Mouse (Mus musculus) intestine, embryonic 15.5 days (tissue): ENCODE data around the gene Birc6. TPM values are rescaled to one million over a fixed set of nuclear protein-coding genes. Genes with fewer than 3 reads are reported as not detected.

Experiments used
- ATAC-seq: fragments of 200-750 bp; cut with Nextera tagmentation; 2 replicates; pipeline ENCODE4 v1.8.0; 2017; ENCODE audit warnings: moderate TSS enrichment, moderate library complexity
- H3K27ac ChIP-seq: fragments of 300-500 bp; sonication (generic); 2 replicates; pipeline ENCODE4 v1.5.1; 2015; ENCODE audit warnings: mild to moderate bottlenecking, inconsistent platforms
- H3K27me3 ChIP-seq: fragments of 300-500 bp; sonication (generic); replicated peaks from 2 replicates; pipeline ENCODE4 v1.6.1; 2015; ENCODE audit warnings: inconsistent platforms
- H3K36me3 ChIP-seq: fragments of 300-500 bp; sonication (generic); 2 replicates; pipeline ENCODE4 v1.6.1; 2015; ENCODE audit warnings: inconsistent platforms
- H3K4me1 ChIP-seq: fragments of 300-500 bp; sonication (generic); replicated peaks from 2 replicates; pipeline ENCODE4 v1.6.1; 2015; ENCODE audit warnings: inconsistent platforms
- H3K4me2 ChIP-seq: fragments of 300-500 bp; sonication (generic); replicated peaks from 2 replicates; pipeline ENCODE4 v1.6.1; 2015; ENCODE audit warnings: mild to moderate bottlenecking, inconsistent platforms
- H3K4me3 ChIP-seq: fragments of 300-500 bp; sonication (generic); replicated peaks from 2 replicates; pipeline ENCODE4 v1.5.1; 2015; ENCODE audit warnings: inconsistent platforms
- H3K9ac ChIP-seq: fragments of 300-500 bp; sonication (generic); 2 replicates; pipeline ENCODE4 v1.6.1; 2015; ENCODE audit warnings: inconsistent platforms
- H3K9me3 ChIP-seq: fragments of 300-500 bp; sonication (generic); 2 replicates; pipeline ENCODE4 v1.6.1; 2016; ENCODE audit warnings: inconsistent platforms
- WGBS: fragments of 180-500 bp; shearing (Covaris S2); methylation state at CpG from one replicate; pipeline ENCODE4 v1.1.7; 2015; 5-methylcytosine and 5-hydroxymethylcytosine counted together
- polyA plus RNA-seq: library from polyadenylated mRNA; unstranded; fragments of >200 nt; fragmentation: Nextera tagmentation; extraction: Ambion mirVana; gene quantifications from 2 replicates; pipeline ENCODE4 v1.2.1, GENCODE M21; 2015

Birc6 gene
- polyA plus RNA-seq, 1 experiment from 2014 or later: 83.2 TPM

- Histone ChIP-seq H3K36me3 (peaks cover 9% of the 10 kb centered on the region), H3K27ac (no peak overlapping the region), H3K4me2 (no peak overlapping the region), H3K4me3 (no peak overlapping the region), H3K4me1 (0 out of 2 replicates have a peak, but pooled peaks cover 2% of the 10 kb centered on the region), H3K9ac (no peak overlapping the region), H3K9me3 (no peaks in the 10 kb centered on the region), H3K27me3 (no peaks in the 10 kb centered on the region)
- 65% methylated on average over 5 of the region's 5 CpGs for WGBS
- ATAC-seq: no peak
These were observed 49.1 kb downstream of the Birc6 start for GRCm38 (mm10) chr17:74577173-74577572.

GRCm38 (mm10) chr17:74579586-74579985 is 51.5 kb downstream of the Birc6 start:
- no peaks in the 10 kb centered on the region for H3K9me3 ChIP-seq
- H3K4me2 ChIP-seq: no peak overlapping the region
- WGBS: 89% methylated on average over 7 of the region's 7 CpGs
- H3K9ac ChIP-seq: no peak overlapping the region
- H3K4me1 ChIP-seq: no peaks in the 10 kb centered on the region
- H3K36me3 ChIP-seq: peaks cover 9% of the 10 kb centered on the region
- no peak overlapping the region for H3K27ac ChIP-seq
- H3K27me3 ChIP-seq: no peaks in the 10 kb centered on the region
- H3K4me3 ChIP-seq: no peak overlapping the region
- no peak for ATAC-seq

- Histone ChIP-seq H3K36me3 (peaks cover 9% of the 10 kb centered on the region), H3K4me2 (no peak overlapping the region), H3K4me1 (no peaks in the 10 kb centered on the region), H3K9ac (no peak overlapping the region), H3K9me3 (no peaks in the 10 kb centered on the region), H3K27ac (no peak overlapping the region), H3K27me3 (no peaks in the 10 kb centered on the region), H3K4me3 (no peak overlapping the region)
- WGBS: 84% methylated on average over 1 of the region's 1 CpGs
- ATAC-seq: no peak
These were observed 52.6 kb downstream of the Birc6 start for GRCm38 (mm10) chr17:74580738-74581137.

- Histone ChIP-seq H3K4me3 (no peak overlapping the region), H3K9ac (no peak overlapping the region), H3K36me3 (no peaks in the 10 kb centered on the region; the same call in 1 of the 2 replicates), H3K9me3 (no peaks in the 10 kb centered on the region), H3K4me2 (no peak overlapping the region), H3K27me3 (no peaks in the 10 kb centered on the region), H3K4me1 (no peaks in the 10 kb centered on the region), H3K27ac (no peak overlapping the region)
- no peak for ATAC-seq
- WGBS: 81% methylated on average over 3 of the region's 3 CpGs
These were observed 58.7 kb downstream of the Birc6 start for GRCm38 (mm10) chr17:74586768-74587167.

DNA sequence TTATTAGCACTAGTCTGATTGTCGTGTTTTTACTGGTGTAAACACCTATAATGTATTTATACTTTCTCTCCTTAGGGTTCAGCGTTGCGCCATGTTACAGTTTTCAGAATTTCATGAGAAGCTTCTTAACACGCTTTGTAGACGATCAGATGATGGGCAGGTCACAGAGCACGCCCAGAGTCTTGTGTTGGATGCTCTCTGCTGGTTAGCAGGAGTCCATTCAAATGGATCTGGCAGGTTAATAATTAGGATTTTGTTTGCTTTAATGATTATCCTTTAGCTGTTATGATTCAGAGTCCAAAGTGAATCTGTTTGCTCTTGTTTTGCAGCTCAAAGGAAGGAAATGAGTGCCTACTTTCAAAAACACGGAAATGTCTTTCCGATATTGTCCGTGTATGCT is 70.8 kb downstream of the Birc6 start:
- 81% methylated on average over 9 of the region's 9 CpGs for WGBS
- H3K9me3 ChIP-seq: no peaks in the 10 kb centered on the region
- peaks cover 17% of the 10 kb centered on the region; the same call in 1 of the 2 replicates for H3K36me3 ChIP-seq
- H3K27me3 ChIP-seq: no peaks in the 10 kb centered on the region
- no peak overlapping the region for H3K4me3 ChIP-seq
- H3K4me1 ChIP-seq: no peaks in the 10 kb centered on the region
- no peak overlapping the region for H3K9ac ChIP-seq
- no peak overlapping the region for H3K27ac ChIP-seq
- no peak overlapping the region for H3K4me2 ChIP-seq
- peak; percentile 91 for ATAC-seq

- no peaks in the 10 kb centered on the region for H3K4me1 ChIP-seq
- no peak overlapping the region for H3K9ac ChIP-seq
- no peak; the same call in 1 of the 2 replicates for ATAC-seq
- H3K4me3 ChIP-seq: no peak overlapping the region
- no peaks in the 10 kb centered on the region for H3K27me3 ChIP-seq
- H3K4me2 ChIP-seq: no peak overlapping the region
- no peaks in the 10 kb centered on the region for H3K9me3 ChIP-seq
- 90% methylated on average over 2 of the region's 2 CpGs for WGBS
- H3K36me3 ChIP-seq: peaks cover 17% of the 10 kb centered on the region; the same call in 1 of the 2 replicates
- H3K27ac ChIP-seq: no peak overlapping the region
These were observed 71.3 kb downstream of the Birc6 start for GRCm38 (mm10) chr17:74599396-74599795.

- ATAC-seq: no peak
- H3K9ac ChIP-seq: no peak overlapping the region
- H3K4me2 ChIP-seq: no peak overlapping the region
- H3K4me1 ChIP-seq: no peaks in the 10 kb centered on the region
- no peaks in the 10 kb centered on the region for H3K27me3 ChIP-seq
- H3K36me3 ChIP-seq: 0 out of 2 replicates have a peak, but pooled peaks cover 16% of the 10 kb centered on the region
- WGBS: 90% methylated on average over 1 of the region's 1 CpGs
- H3K27ac ChIP-seq: no peak overlapping the region
- no peaks in the 10 kb centered on the region for H3K9me3 ChIP-seq
- H3K4me3 ChIP-seq: no peak overlapping the region
These were observed 73.1 kb downstream of the Birc6 start for GRCm38 (mm10) chr17:74601201-74601600.

DNA sequence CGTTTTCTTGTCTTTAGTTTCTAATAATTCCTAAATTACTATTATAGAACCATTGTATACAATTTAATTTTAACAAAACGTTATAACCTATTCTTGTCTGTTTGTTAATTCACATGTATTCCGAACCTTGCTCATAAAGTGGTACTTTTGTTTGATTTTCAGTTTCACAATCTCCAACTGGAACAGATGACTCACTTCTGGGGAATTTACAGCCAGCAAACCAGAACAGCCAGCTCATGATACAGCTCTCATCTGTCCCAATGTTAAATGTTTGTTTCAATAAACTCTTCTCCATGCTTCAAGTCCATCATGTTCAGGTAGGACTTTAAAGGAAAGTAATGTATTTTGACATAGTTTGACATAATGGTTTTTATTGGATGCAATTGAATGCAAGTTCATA is 102.7 kb downstream of the Birc6 start:
- Histone ChIP-seq H3K36me3 (peaks cover 13% of the 10 kb centered on the region; the same call in 1 of the 2 replicates), H3K9me3 (no peaks in the 10 kb centered on the region), H3K4me3 (no peak overlapping the region), H3K27ac (no peak overlapping the region), H3K27me3 (no peaks in the 10 kb centered on the region), H3K4me1 (no peaks in the 10 kb centered on the region), H3K9ac (no peak overlapping the region), H3K4me2 (no peak overlapping the region)
- WGBS: 65% methylated on average over 3 of the region's 3 CpGs
- peak; percentile 63; the same call in 1 of the 2 replicates for ATAC-seq

DNA sequence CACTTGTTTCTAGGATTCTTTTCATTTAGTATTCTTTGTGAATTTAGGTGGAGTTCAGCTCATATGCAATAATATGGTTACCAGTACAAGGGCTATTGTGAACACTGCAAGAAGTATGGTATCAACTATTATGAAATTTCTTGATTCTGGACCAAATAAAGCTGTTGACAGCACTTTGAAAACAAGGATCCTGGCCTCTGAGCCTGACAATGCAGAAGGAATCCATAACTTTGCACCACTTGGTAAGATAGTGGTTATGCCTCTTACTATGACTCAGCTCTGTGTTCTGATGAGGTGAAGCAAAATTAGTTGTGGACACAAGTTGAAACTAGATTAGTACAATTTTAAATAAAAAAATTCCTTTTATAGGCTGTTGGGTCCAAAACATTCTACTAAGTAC is 114.3 kb downstream of the Birc6 start:
- Histone ChIP-seq H3K9me3 (no peaks in the 10 kb centered on the region), H3K4me3 (no peak overlapping the region), H3K27me3 (no peaks in the 10 kb centered on the region), H3K4me1 (no peaks in the 10 kb centered on the region), H3K4me2 (no peak overlapping the region), H3K36me3 (peaks cover 18% of the 10 kb centered on the region), H3K9ac (no peak overlapping the region), H3K27ac (no peak overlapping the region)
- no peak for ATAC-seq

DNA sequence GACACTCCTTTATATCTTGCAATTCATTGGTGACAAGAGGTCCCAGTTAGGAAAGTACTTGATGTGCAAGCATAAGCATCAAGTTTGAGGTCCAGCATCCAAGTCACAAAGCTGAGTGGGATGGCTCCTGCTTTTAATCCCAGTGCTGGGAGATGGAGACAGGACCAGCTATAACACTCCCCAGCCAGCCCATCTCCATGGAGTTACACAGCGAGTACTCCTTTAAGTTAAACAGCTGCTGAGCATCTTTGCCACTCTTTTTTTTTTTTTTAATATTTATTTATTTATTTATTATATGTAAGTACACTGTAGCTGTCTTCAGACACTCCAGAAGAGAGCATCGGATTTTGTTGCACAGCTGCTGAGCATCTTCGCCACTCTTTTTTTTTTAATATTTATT is 130.3 kb downstream of the Birc6 start:
- no peaks in the 10 kb centered on the region for H3K4me1 ChIP-seq
- no peak overlapping the region for H3K4me3 ChIP-seq
- peaks cover 25% of the 10 kb centered on the region for H3K36me3 ChIP-seq
- H3K4me2 ChIP-seq: no peak overlapping the region
- no peak overlapping the region for H3K27ac ChIP-seq
- no peak for ATAC-seq
- H3K9me3 ChIP-seq: no peaks in the 10 kb centered on the region
- no peaks in the 10 kb centered on the region for H3K27me3 ChIP-seq
- no peak overlapping the region for H3K9ac ChIP-seq
- 94% methylated on average over 3 of the region's 3 CpGs for WGBS

DNA sequence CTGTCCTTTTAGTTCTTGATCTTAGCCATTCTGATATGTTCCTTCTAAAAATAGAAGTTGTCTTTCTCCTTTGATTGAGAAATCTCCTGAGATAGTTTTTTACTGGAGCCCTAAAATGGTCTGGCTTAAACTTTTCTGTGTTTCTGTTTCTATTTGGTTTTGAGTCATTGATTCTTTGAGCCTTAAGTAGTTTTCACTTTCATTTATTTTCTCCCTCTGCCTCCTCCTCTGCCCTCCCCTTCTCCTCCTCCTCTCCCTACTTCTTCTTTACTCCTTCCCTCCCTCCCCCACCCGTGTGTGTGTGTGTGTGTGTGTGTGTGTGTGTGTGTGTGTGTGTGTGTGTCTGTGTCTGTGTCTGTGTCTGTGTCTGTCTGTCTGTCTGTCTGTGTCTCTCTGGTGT is 139.9 kb downstream of the Birc6 start:
- H3K36me3 ChIP-seq: peaks cover 17% of the 10 kb centered on the region
- ATAC-seq: no peak
- no peaks in the 10 kb centered on the region for H3K9me3 ChIP-seq
- H3K4me2 ChIP-seq: no peak overlapping the region
- 71% methylated on average over 1 of the region's 1 CpGs for WGBS
- H3K4me1 ChIP-seq: no peaks in the 10 kb centered on the region
- no peaks in the 10 kb centered on the region for H3K27me3 ChIP-seq
- H3K9ac ChIP-seq: no peak overlapping the region
- H3K27ac ChIP-seq: no peak overlapping the region
- H3K4me3 ChIP-seq: no peak overlapping the region

- Histone ChIP-seq H3K36me3 (peaks cover 9% of the 10 kb centered on the region; the same call in 1 of the 2 replicates), H3K9ac (no peak overlapping the region), H3K4me3 (no peak overlapping the region), H3K4me1 (no peaks in the 10 kb centered on the region), H3K9me3 (no peaks in the 10 kb centered on the region), H3K27me3 (no peaks in the 10 kb centered on the region), H3K4me2 (no peak overlapping the region), H3K27ac (no peak overlapping the region)
- 90% methylated on average over 13 of the region's 13 CpGs for WGBS
- ATAC-seq: no peak
These were observed 141.9 kb downstream of the Birc6 start for GRCm38 (mm10) chr17:74670031-74670430.

DNA sequence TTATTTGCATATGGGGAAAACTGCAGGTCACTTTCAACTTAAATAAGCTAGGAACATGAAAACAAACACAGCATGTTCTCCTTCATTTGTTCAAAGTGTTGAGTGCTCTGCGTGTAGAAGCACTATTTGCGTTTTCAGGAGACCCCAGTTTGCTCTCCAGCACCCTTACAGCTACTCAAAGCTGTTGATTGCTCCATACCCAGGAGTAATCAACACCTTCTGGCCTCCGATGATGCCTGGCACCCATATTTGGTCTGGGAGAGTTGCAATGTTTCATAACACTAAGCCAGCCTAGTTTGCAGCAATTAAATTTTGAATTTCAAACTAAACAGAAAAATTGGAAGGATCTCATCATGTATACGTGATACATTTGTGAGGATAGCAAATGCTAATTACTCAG is 144.4 kb downstream of the Birc6 start:
- H3K27ac ChIP-seq: no peak overlapping the region
- H3K4me1 ChIP-seq: no peaks in the 10 kb centered on the region
- WGBS: 79% methylated on average over 4 of the region's 4 CpGs
- no peaks in the 10 kb centered on the region for H3K27me3 ChIP-seq
- H3K36me3 ChIP-seq: peaks cover 13% of the 10 kb centered on the region; the same call in 1 of the 2 replicates
- H3K4me3 ChIP-seq: no peak overlapping the region
- H3K9me3 ChIP-seq: no peaks in the 10 kb centered on the region
- no peak overlapping the region for H3K9ac ChIP-seq
- H3K4me2 ChIP-seq: no peak overlapping the region
- no peak for ATAC-seq
